ENCODE assay signal across 9 mouse cellular contexts in the genomic region with DNA sequence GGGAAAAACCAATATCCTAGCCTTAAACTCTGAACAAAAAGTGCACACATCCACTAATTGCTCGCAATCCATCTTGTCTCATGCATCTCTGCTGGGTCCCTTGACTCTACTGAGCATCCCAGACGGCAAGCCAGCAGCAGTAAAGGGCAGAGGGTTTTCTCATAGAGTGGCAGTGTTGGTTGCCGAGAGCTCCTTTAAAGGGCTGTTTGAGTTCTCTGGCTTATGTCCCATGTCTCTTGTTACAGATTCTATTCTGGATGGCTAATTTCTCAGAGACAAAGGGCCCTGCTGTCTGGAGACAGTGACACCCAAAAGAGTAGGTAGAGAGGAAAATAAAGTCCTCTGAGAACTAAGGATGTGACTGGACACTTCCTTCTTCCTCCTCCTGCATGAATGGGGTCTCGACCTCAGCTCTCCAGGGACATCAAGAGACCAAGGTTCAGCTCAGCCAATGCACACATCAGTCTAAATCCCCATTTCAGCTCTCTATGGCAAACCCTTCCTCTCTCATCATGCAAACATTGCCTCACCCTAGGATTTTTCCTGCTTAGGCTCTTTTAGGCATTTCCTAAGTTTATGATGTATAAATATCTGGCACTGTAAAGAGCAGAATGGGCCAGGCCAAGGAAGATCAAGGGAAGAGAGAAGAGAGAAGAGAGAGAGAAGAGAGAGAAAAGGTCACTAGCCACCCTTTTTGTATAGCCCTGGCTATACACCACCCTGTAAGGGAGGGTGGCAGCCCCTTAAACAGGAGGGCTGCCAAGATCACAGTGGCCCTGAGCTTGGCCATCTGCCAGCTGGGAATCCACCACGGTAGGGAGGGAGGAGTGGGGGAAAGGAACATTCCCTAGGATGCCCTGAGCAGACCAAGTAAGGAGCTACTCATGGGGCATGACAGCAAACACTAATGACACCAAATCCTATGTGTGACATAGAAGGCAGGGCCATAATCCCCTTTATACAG. TPM values are rescaled to one million over a fixed set of nuclear protein-coding genes. Genes with fewer than 3 reads are reported as not detected.
DNase-seq lines count a peak whose midpoint lies in the region; ATAC-seq and TF ChIP-seq lines count a peak whose summit lies in the region.
"Had no signal": no experiment of that assay in that cellular context is flagged by ENCODE, and none has a peak within 500 bp of the region (broad histone marks: within the 10 kb centered on the region; RNA-seq: fewer than 3 reads in every experiment).

No protein-coding gene starts in this region.

- H3K9me3 ChIP-seq in midbrain, embryonic 11.5 days (ENCODE audit: control insufficient read depth, low read length): no peaks in the 10 kb centered on the region
- H3K9me3 ChIP-seq in midbrain, embryonic 10.5 days (replicated peaks): no peaks in the 10 kb centered on the region
- no peaks in the 10 kb centered on the region for H3K9me3 ChIP-seq in hindbrain, postnatal 0 days (ENCODE audit: low read length)

- no peak overlapping the region for H3K9ac ChIP-seq in midbrain, embryonic 11.5 days (ENCODE audit: low read length)
- no peak overlapping the region for H3K9ac ChIP-seq in hindbrain, postnatal 0 days (replicated peaks; ENCODE audit: low read length)

- DNase-seq in cerebellum, postnatal 10 days: peak; percentile 66 to 77
- no peak for DNase-seq in cerebellum, adult 9-11 months
- peak; percentile 81 for DNase-seq in midbrain, embryonic 11.5 days (ENCODE audit: low spot score, missing footprints)
- no peak for DNase-seq in midbrain, embryonic 10.5 days (ENCODE audit: low spot score)
- peak; percentile 79 for DNase-seq in hindbrain, postnatal 0 days (ENCODE audit: low spot score)
- DNase-seq in skeletal muscle tissue, adult 2 months (ENCODE audit: low read depth, low spot score): peak; percentile 21

- peak; percentile 38; the same call in 1 of the 2 replicates for ATAC-seq in midbrain, embryonic 11.5 days (ENCODE audit: low FRiP score)
- peak; percentile 82 for ATAC-seq in hindbrain, postnatal 0 days
- no peak for ATAC-seq in inflammation-experienced regulatory T-cells, adult 6 months
- ATAC-seq in megakaryocyte progenitor cell, adult 5-6 weeks (replicated peaks; ENCODE audit: poor library complexity): no peak

- no peak overlapping the region for H3K4me2 ChIP-seq in midbrain, embryonic 11.5 days
- H3K4me2 ChIP-seq in hindbrain, postnatal 0 days (ENCODE audit: low read depth, low read length): no peak overlapping the region

- H3K36me3 ChIP-seq in midbrain, embryonic 11.5 days (ENCODE audit: control insufficient read depth, insufficient read depth, low read length): no peaks in the 10 kb centered on the region
- H3K36me3 ChIP-seq in midbrain, embryonic 10.5 days: no peaks in the 10 kb centered on the region; the same call in 1 of the 2 replicates
- H3K36me3 ChIP-seq in hindbrain, postnatal 0 days (ENCODE audit: insufficient read depth, low read length): no peaks in the 10 kb centered on the region

- H3K4me3 ChIP-seq in midbrain, embryonic 11.5 days (ENCODE audit: low read depth, low read length): no peak overlapping the region
- no peak overlapping the region for H3K4me3 ChIP-seq in midbrain, embryonic 10.5 days
- H3K4me3 ChIP-seq in hindbrain, postnatal 0 days (ENCODE audit: low read length): no peak overlapping the region

- no peaks in the 10 kb centered on the region for H3K27me3 ChIP-seq in midbrain, embryonic 11.5 days (ENCODE audit: control insufficient read depth, insufficient read depth, low read length)
- no peaks in the 10 kb centered on the region for H3K27me3 ChIP-seq in midbrain, embryonic 10.5 days (ENCODE audit: low read depth, poor library complexity, severe bottlenecking)
- no peaks in the 10 kb centered on the region for H3K27me3 ChIP-seq in hindbrain, postnatal 0 days (ENCODE audit: insufficient read depth, low read length)

- no peak for TF ChIP-seq CTCF in hindbrain, postnatal 0 days (IDR thresholded peaks at IDR 0.05; ENCODE audit: low read depth)

- H3K4me1 ChIP-seq in midbrain, embryonic 11.5 days (ENCODE audit: control insufficient read depth, insufficient read depth, low read length): 0 out of 2 replicates have a peak, but pooled peaks cover 5% of the 10 kb centered on the region
- peaks cover 27% of the 10 kb centered on the region for H3K4me1 ChIP-seq in midbrain, embryonic 10.5 days
- H3K4me1 ChIP-seq in hindbrain, postnatal 0 days (ENCODE audit: insufficient read depth, low read length): peaks cover 33% of the 10 kb centered on the region

- H3K27ac ChIP-seq in midbrain, embryonic 11.5 days (ENCODE audit: low read depth, low read length): no peak overlapping the region
- no peak overlapping the region for H3K27ac ChIP-seq in midbrain, embryonic 10.5 days (replicated peaks)
- H3K27ac ChIP-seq in hindbrain, postnatal 0 days: peak overlapping the region; percentile 23; the same call in 1 of the 2 replicates

- WGBS in midbrain, embryonic 11.5 days: 62% methylated on average over 5 of the region's 5 CpGs
- 66% methylated on average over 5 of the region's 5 CpGs for WGBS in midbrain, embryonic 10.5 days
- 18% methylated on average over 5 of the region's 5 CpGs for WGBS in hindbrain, postnatal 0 days

RNA-seq across cellular contexts. Expression of a gene that starts 30.2 kb away (rescaled TPM):
- polyA plus RNA-seq in midbrain, embryonic 11.5 days (2014; fragmentation: Nextera tagmentation; extraction: Ambion mirVana): 2.1 TPM in 2 replicates
- 0.63 and 1.4 TPM in 2 replicates for polyA plus RNA-seq in midbrain, embryonic 10.5 days (2016; fragmentation: Nextera tagmentation; extraction: Ambion mirVana)
- 20.1 and 22.3 TPM in 2 replicates for total RNA-seq in hindbrain, postnatal 0 days (2014; rRNA removed)
- 4.4 and 4.5 TPM in 2 replicates for polyA plus RNA-seq in hindbrain, postnatal 0 days (2015; fragmentation: Nextera tagmentation; extraction: Ambion mirVana)
- under 1 TPM in 2 of 3 experiments, not detected in 1; 0.17 to 0.75 TPM for polyA plus RNA-seq in inflammation-experienced regulatory T-cells, adult 6 months (2017; shearing (Covaris generic))
- total RNA-seq in megakaryocyte progenitor cell, adult 5-6 weeks (2015): 0.12 and 0.20 TPM in 2 replicates
- total RNA-seq in megakaryocyte progenitor cell, adult 5-6 weeks (2017): 0.20 and 0.21 TPM in 2 replicates
- polyA plus RNA-seq: liver, adult 2 months had no signal

Comparison
In these comparisons a context has a peak if more than half of its experiments do, and no peak if none do; other contexts are left out.
1. DNase-seq: peak in cerebellum, postnatal 10 days (2 of 2), midbrain, embryonic 11.5 days (single experiment), hindbrain, postnatal 0 days (single experiment) and skeletal muscle tissue, adult 2 months (single experiment); none in cerebellum, adult 9-11 months (single experiment) and midbrain, embryonic 10.5 days (single experiment).
2. ATAC-seq: peak in midbrain, embryonic 11.5 days (single experiment) and hindbrain, postnatal 0 days (single experiment); none in inflammation-experienced regulatory T-cells, adult 6 months (single experiment) and megakaryocyte progenitor cell, adult 5-6 weeks (single experiment).